Mouse (Mus musculus): ENCODE results near the gene Smoc2. TPM values are rescaled to one million over a fixed set of nuclear protein-coding genes. Genes with fewer than 3 reads are reported as not detected.

Gene Smoc2
- polyA plus RNA-seq, 1 experiment from 2014 or later, result 23.3 TPM

GRCm38 (mm10) chr17:14330498-14330897 lies 51.2 kb downstream of the Smoc2 start:
- Histone ChIP-seq H3K4me3 (no peak overlapping the region), H3K27me3 (replicated peaks) (no peaks in the 10 kb centered on the region), H3K4me1 (no peaks in the 10 kb centered on the region), H3K4me2 (replicated peaks) (no peak overlapping the region), H3K27ac (no peak overlapping the region), H3K36me3 (no peaks in the 10 kb centered on the region), H3K9ac (no peak overlapping the region), H3K9me3 (no peaks in the 10 kb centered on the region)
- WGBS, result 91% methylated on average over 7 of the region's 7 CpGs
- ATAC-seq (ENCODE audit: low FRiP score, low read depth), result no peak

GRCm38 (mm10) chr17:14339932-14340557 lies 60.7 kb downstream of the Smoc2 start:
- no peak overlapping the region for H3K4me2 ChIP-seq (replicated peaks)
- H3K4me1 ChIP-seq, result peaks cover 5% of the 10 kb centered on the region
- H3K27me3 ChIP-seq (replicated peaks), result no peaks in the 10 kb centered on the region
- H3K27ac ChIP-seq, result no peak overlapping the region
- ATAC-seq (ENCODE audit: low FRiP score, low read depth), result no peak
- no peak overlapping the region for H3K9ac ChIP-seq
- H3K36me3 ChIP-seq, result no peaks in the 10 kb centered on the region
- no peak overlapping the region for H3K4me3 ChIP-seq
- WGBS, result 28% methylated on average over 5 of the region's 5 CpGs
- no peaks in the 10 kb centered on the region for H3K9me3 ChIP-seq

GRCm38 (mm10) chr17:14340736-14341135 lies 61.4 kb downstream of the Smoc2 start:
- WGBS, result 86% methylated on average over 2 of the region's 2 CpGs
- Histone ChIP-seq H3K9me3 (no peaks in the 10 kb centered on the region), H3K4me3 (no peak overlapping the region), H3K4me2 (replicated peaks) (no peak overlapping the region), H3K27me3 (replicated peaks) (no peaks in the 10 kb centered on the region), H3K27ac (no peak overlapping the region), H3K36me3 (no peaks in the 10 kb centered on the region), H3K4me1 (peaks cover 5% of the 10 kb centered on the region), H3K9ac (no peak overlapping the region)
- no peak for ATAC-seq (ENCODE audit: low FRiP score, low read depth)

GRCm38 (mm10) chr17:14342511-14342910 lies 63.2 kb downstream of the Smoc2 start:
- Histone ChIP-seq H3K9me3 (no peaks in the 10 kb centered on the region), H3K27ac (no peak overlapping the region), H3K4me2 (replicated peaks) (no peak overlapping the region), H3K4me1 (peaks cover 5% of the 10 kb centered on the region), H3K9ac (no peak overlapping the region), H3K36me3 (no peaks in the 10 kb centered on the region), H3K4me3 (no peak overlapping the region), H3K27me3 (replicated peaks) (no peaks in the 10 kb centered on the region)
- no peak for ATAC-seq (ENCODE audit: low FRiP score, low read depth)
- 67% methylated on average over 8 of the region's 8 CpGs for whole genome bisulfite sequencing

GRCm38 (mm10) chr17:14343442-14343841 lies 64.1 kb downstream of the Smoc2 start:
- no peak overlapping the region for H3K9ac ChIP-seq
- H3K4me1 ChIP-seq, result peaks cover 5% of the 10 kb centered on the region
- H3K27ac ChIP-seq, result no peak overlapping the region
- H3K9me3 ChIP-seq, result no peaks in the 10 kb centered on the region
- H3K4me2 ChIP-seq (replicated peaks), result no peak overlapping the region
- no peak overlapping the region for H3K4me3 ChIP-seq
- no peak for ATAC-seq (ENCODE audit: low FRiP score, low read depth)
- H3K36me3 ChIP-seq, result no peaks in the 10 kb centered on the region
- no peaks in the 10 kb centered on the region for H3K27me3 ChIP-seq (replicated peaks)
- WGBS, result 91% methylated on average over 12 of the region's 12 CpGs

GRCm38 (mm10) chr17:14345556-14345955 lies 66.2 kb downstream of the Smoc2 start:
- no peak overlapping the region for H3K27ac ChIP-seq
- no peaks in the 10 kb centered on the region for H3K27me3 ChIP-seq (replicated peaks)
- H3K36me3 ChIP-seq, result no peaks in the 10 kb centered on the region
- no peak overlapping the region for H3K4me3 ChIP-seq
- no peaks in the 10 kb centered on the region for H3K9me3 ChIP-seq
- no peaks in the 10 kb centered on the region for H3K4me1 ChIP-seq
- WGBS, result 78% methylated on average over 4 of the region's 4 CpGs
- no peak overlapping the region for H3K9ac ChIP-seq
- no peak overlapping the region for H3K4me2 ChIP-seq (replicated peaks)
- ATAC-seq (ENCODE audit: low FRiP score, low read depth), result no peak

- no peak for ATAC-seq (ENCODE audit: low FRiP score, low read depth)
- WGBS, result 80% methylated on average over 3 of the region's 3 CpGs
- no peak overlapping the region for H3K4me3 ChIP-seq
Observed at GRCm38 (mm10) chr17:14346891-14347290, 67.6 kb downstream of the Smoc2 start.

GRCm38 (mm10) chr17:14349086-14349814 lies 69.9 kb downstream of the Smoc2 start:
- Histone ChIP-seq H3K4me2 (replicated peaks) (no peak overlapping the region), H3K9me3 (0 out of 2 replicates have a peak, but pooled peaks cover 7% of the 10 kb centered on the region), H3K36me3 (no peaks in the 10 kb centered on the region), H3K4me3 (no peak overlapping the region), H3K4me1 (no peaks in the 10 kb centered on the region), H3K9ac (no peak overlapping the region), H3K27ac (no peak overlapping the region), H3K27me3 (replicated peaks) (no peaks in the 10 kb centered on the region)
- 93% methylated on average over 6 of the region's 6 CpGs for WGBS
- ATAC-seq (ENCODE audit: low FRiP score, low read depth), result no peak

More at GRCm38 (mm10) chr17:14346891-14347290, 67.6 kb downstream of the Smoc2 start:
- H3K9ac ChIP-seq, result no peak overlapping the region
- H3K27me3 ChIP-seq (replicated peaks), result no peaks in the 10 kb centered on the region
- H3K9me3 ChIP-seq, result no peaks in the 10 kb centered on the region
- no peak overlapping the region for H3K27ac ChIP-seq
- H3K4me1 ChIP-seq, result no peaks in the 10 kb centered on the region
- no peaks in the 10 kb centered on the region for H3K36me3 ChIP-seq
- no peak overlapping the region for H3K4me2 ChIP-seq (replicated peaks)

- ATAC-seq (ENCODE audit: low FRiP score, low read depth), result no peak
- H3K4me1 ChIP-seq, result no peaks in the 10 kb centered on the region
- H3K27ac ChIP-seq, result no peak overlapping the region
- whole genome bisulfite sequencing, result 90% methylated on average over 10 of the region's 10 CpGs
- no peak overlapping the region for H3K4me2 ChIP-seq (replicated peaks)
- no peak overlapping the region for H3K9ac ChIP-seq
- H3K9me3 ChIP-seq, result 0 out of 2 replicates have a peak, but pooled peaks cover 7% of the 10 kb centered on the region
- no peaks in the 10 kb centered on the region for H3K27me3 ChIP-seq (replicated peaks)
- H3K4me3 ChIP-seq, result no peak overlapping the region
- H3K36me3 ChIP-seq, result no peaks in the 10 kb centered on the region
Observed at GRCm38 (mm10) chr17:14353219-14354079, 74.1 kb downstream of the Smoc2 start.

GRCm38 (mm10) chr17:14361511-14361910 lies 82.2 kb downstream of the Smoc2 start:
- no peak overlapping the region for H3K27ac ChIP-seq
- no peaks in the 10 kb centered on the region for H3K36me3 ChIP-seq
- no peak for ATAC-seq (ENCODE audit: low FRiP score, low read depth)
- H3K27me3 ChIP-seq (replicated peaks), result no peaks in the 10 kb centered on the region
- no peaks in the 10 kb centered on the region for H3K9me3 ChIP-seq
- no peaks in the 10 kb centered on the region for H3K4me1 ChIP-seq
- no peak overlapping the region for H3K9ac ChIP-seq
- H3K4me2 ChIP-seq (replicated peaks), result no peak overlapping the region
- H3K4me3 ChIP-seq, result no peak overlapping the region
- WGBS, result 100% methylated on average over 1 of the region's 1 CpGs

GRCm38 (mm10) chr17:14370476-14370875 lies 91.2 kb downstream of the Smoc2 start:
- Histone ChIP-seq H3K9ac (no peak overlapping the region), H3K36me3 (no peaks in the 10 kb centered on the region), H3K9me3 (no peaks in the 10 kb centered on the region), H3K4me1 (peaks cover 14% of the 10 kb centered on the region), H3K4me2 (replicated peaks) (no peak overlapping the region), H3K27me3 (replicated peaks) (no peaks in the 10 kb centered on the region), H3K4me3 (no peak overlapping the region), H3K27ac (no peak overlapping the region)
- 98% methylated on average over 5 of the region's 5 CpGs for WGBS
- ATAC-seq (ENCODE audit: low FRiP score, low read depth), result no peak

GRCm38 (mm10) chr17:14371606-14372005 lies 92.3 kb downstream of the Smoc2 start:
- Histone ChIP-seq H3K27me3 (replicated peaks) (no peaks in the 10 kb centered on the region), H3K9ac (no peak overlapping the region), H3K27ac (no peak overlapping the region), H3K4me2 (replicated peaks) (no peak overlapping the region), H3K4me3 (no peak overlapping the region), H3K9me3 (no peaks in the 10 kb centered on the region), H3K4me1 (peaks cover 14% of the 10 kb centered on the region), H3K36me3 (no peaks in the 10 kb centered on the region)
- 76% methylated on average over 6 of the region's 6 CpGs for WGBS
- ATAC-seq (ENCODE audit: low FRiP score, low read depth), result no peak
